Mouse (Mus musculus) intestine, postnatal 0 days (tissue): ENCODE measurements around the gene Hist1h2ae. TPM values are rescaled to one million over a fixed set of nuclear protein-coding genes. Genes with fewer than 3 reads are reported as not detected.

Experiments
- ATAC-seq: fragments of 200-750 bp; cut with Nextera tagmentation; 2 replicates; pipeline ENCODE4 v1.8.0; 2017; ENCODE audit warnings: mild to moderate bottlenecking, moderate TSS enrichment, moderate library complexity
- H3K27ac ChIP-seq: fragments of 300-500 bp; sonication (generic); 2 replicates; pipeline ENCODE4 v1.5.1; 2014; ENCODE audit warnings: mild to moderate bottlenecking, low read depth, low read length, moderate library complexity
- H3K27me3 ChIP-seq: fragments of 300-500 bp; sonication (generic); replicated peaks from 2 replicates; pipeline ENCODE4 v1.6.1; 2014; ENCODE audit warnings: low read length, mixed read lengths; ENCODE audit not compliant: control insufficient read depth, insufficient read depth
- H3K36me3 ChIP-seq: fragments of 300-500 bp; sonication (generic); 2 replicates; pipeline ENCODE4 v1.6.1; 2014; ENCODE audit warnings: mild to moderate bottlenecking, moderate library complexity; ENCODE audit not compliant: control insufficient read depth, insufficient read depth
- H3K4me1 ChIP-seq: fragments of 300-500 bp; sonication (generic); replicated peaks from 2 replicates; pipeline ENCODE4 v1.6.1; 2014; ENCODE audit warnings: antibody characterized with exemption, low read length, mixed read lengths; ENCODE audit not compliant: control insufficient read depth, insufficient read depth
- H3K4me2 ChIP-seq: fragments of 300-500 bp; sonication (generic); replicated peaks from 2 replicates; pipeline ENCODE4 v1.6.1; 2014; ENCODE audit warnings: low read depth, mild to moderate bottlenecking, moderate library complexity
- H3K4me3 ChIP-seq: fragments of 300-500 bp; sonication (generic); 2 replicates; pipeline ENCODE4 v1.5.1; 2014; ENCODE audit warnings: low read depth, low read length
- H3K9ac ChIP-seq: fragments of 300-500 bp; sonication (generic); 2 replicates; pipeline ENCODE4 v1.6.1; 2014; ENCODE audit warnings: mild to moderate bottlenecking, low read depth, low read length
- H3K9me3 ChIP-seq: fragments of 300-500 bp; sonication (generic); 2 replicates; pipeline ENCODE4 v1.6.1; 2016; ENCODE audit warnings: mixed run types; ENCODE audit not compliant: control insufficient read depth
- CTCF ChIP-seq: sonication (generic); IDR thresholded peaks from 2 replicates; pipeline ENCODE4 v1.5.1; 2016; ENCODE audit warnings: low read depth, mild to moderate bottlenecking, control low read depth, antibody characterized with exemption, moderate library complexity
- WGBS: fragments of 180-500 bp; shearing (Covaris S2); extraction: QIAGEN DNeasy Blood & Tissue Kit; methylation state at CpG from one replicate; pipeline ENCODE4 v1.1.7; 2014; 5-methylcytosine and 5-hydroxymethylcytosine counted together
- polyA plus RNA-seq: library from polyadenylated mRNA; unstranded; fragments of >200 nt; fragmentation: Nextera tagmentation; extraction: Ambion mirVana; gene quantifications from 2 replicates; pipeline ENCODE4 v1.2.1, GENCODE M21; 2015

The Hist1h2ae gene
- polyA plus RNA-seq, 1 experiment from 2014 or later: 24.0 TPM

GRCm38 (mm10) chr13:23585029-23585441 lies 14.0 kb upstream of the Hist1h2ae start:
- Histone ChIP-seq H3K27me3 (no peaks in the 10 kb centered on the region), H3K4me2 (peak overlapping the region; percentile 85), H3K9me3 (no peaks in the 10 kb centered on the region), H3K9ac (peak overlapping the region; percentile 61), H3K27ac (peak overlapping the region; percentile 95), H3K4me1 (no peaks in the 10 kb centered on the region), H3K4me3 (peak overlapping the region; percentile 54), H3K36me3 (no peaks in the 10 kb centered on the region)
- peak; percentile 14; the same call in 1 of the 2 replicates for ATAC-seq
- WGBS: under 1% methylated on average over 21 of the region's 21 CpGs
- TF ChIP-seq CTCF: no peak

DNA sequence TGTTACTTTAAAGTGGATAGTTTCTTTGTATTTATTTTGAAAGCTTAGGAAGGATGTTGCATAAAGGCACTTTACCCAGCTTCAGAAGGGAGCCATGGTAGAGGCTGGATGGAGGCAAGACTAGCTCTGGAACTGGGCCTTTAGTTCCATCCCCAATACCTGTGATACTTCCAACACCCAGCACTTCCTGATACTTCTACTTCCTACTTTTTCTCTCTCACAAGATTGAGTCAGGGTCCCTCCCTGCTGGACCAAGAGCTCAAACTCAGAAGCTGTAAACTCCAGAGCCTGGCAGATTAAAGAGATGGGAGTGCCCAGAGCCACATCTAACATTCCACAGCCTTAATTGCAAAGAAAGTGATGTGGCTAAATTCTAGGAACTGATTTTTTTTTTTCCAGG lies 13.3 kb upstream of the Hist1h2ae start:
- H3K9ac ChIP-seq: peak overlapping the region; percentile 61
- H3K4me2 ChIP-seq: peak overlapping the region; percentile 85
- H3K9me3 ChIP-seq: no peaks in the 10 kb centered on the region
- peak overlapping the region; percentile 54; the same call in 1 of the 2 replicates for H3K4me3 ChIP-seq
- no peaks in the 10 kb centered on the region for H3K27me3 ChIP-seq
- no peak for TF ChIP-seq CTCF
- peak overlapping the region; percentile 95; the same call in 1 of the 2 replicates for H3K27ac ChIP-seq
- no peaks in the 10 kb centered on the region for H3K4me1 ChIP-seq
- H3K36me3 ChIP-seq: no peaks in the 10 kb centered on the region
- ATAC-seq: no peak

DNA sequence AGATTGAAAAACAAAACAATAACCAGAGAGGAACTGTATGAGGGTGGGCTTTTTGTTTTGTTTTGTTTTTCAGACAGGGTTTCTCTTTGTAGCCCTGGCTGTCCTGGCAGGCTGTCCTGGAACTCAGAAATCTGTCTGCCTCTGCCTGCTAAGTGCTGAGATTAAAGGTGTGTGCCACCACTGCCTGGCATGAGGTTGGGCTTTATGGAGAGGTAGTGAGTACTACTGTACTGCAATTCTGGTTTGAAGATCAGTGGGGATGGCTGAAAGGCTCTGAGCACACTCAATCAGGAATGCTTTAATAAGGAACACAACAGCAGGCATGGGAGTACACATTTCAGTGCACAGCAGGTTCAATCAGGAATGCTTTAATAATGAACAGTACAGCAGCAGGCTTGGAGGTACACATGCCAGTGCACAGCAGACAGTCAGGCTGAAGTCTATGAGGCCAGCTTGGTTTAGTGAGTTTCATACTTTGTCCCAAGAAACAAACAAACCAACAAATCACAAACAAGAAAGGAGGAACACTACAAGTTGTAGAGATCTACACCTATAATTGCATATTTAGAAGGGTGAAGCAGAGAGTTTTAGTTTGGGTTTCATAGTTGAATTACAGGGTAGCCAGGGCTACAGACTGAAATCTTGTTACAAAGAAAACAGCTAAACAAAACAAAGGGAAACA lies 12.5 kb upstream of the Hist1h2ae start:
- no peaks in the 10 kb centered on the region for H3K4me1 ChIP-seq
- H3K4me3 ChIP-seq: no peak overlapping the region
- TF ChIP-seq CTCF: no peak
- no peak overlapping the region for H3K9ac ChIP-seq
- no peaks in the 10 kb centered on the region for H3K27me3 ChIP-seq
- no peaks in the 10 kb centered on the region for H3K36me3 ChIP-seq
- no peak for ATAC-seq
- H3K9me3 ChIP-seq: no peaks in the 10 kb centered on the region
- peak overlapping the region; percentile 85; the same call in 1 of the 2 replicates for H3K4me2 ChIP-seq
- no peak overlapping the region for H3K27ac ChIP-seq

GRCm38 (mm10) chr13:23582219-23583056 lies 11.4 kb upstream of the Hist1h2ae start:
- 15% methylated on average over 6 of the region's 6 CpGs for WGBS
- ATAC-seq: no peak
- TF ChIP-seq CTCF: no peak

DNA sequence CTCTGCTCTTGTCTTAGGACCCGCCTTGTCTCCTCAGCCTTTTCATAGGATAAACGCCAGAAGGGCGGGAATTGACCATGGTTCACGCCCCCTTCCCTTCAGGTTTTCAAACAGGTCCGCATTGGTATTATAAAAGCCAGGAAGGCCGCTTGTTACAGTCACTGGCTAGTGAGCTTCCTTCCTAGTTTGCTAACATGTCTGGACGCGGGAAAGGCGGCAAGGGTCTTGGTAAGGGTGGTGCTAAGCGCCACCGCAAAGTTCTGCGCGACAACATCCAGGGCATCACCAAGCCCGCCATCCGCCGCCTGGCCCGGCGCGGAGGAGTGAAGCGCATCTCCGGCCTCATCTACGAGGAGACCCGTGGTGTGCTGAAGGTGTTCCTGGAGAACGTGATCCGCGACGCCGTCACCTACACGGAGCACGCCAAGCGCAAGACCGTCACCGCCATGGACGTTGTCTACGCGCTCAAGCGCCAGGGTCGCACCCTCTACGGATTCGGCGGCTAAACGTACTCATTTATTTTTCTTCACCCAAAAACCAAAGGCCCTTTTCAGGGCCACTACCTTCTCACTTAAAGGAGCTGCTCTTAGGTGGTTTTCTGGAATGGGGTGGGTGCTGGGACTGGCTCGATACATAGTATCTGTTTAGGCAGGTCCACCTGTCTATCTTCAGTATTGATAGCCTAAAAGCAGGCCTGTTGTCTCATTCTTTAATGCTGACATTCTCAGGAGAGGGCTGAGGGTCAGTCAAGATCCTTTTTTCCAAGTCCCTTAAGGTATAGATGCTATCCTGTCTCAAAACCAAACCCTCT lies 10.6 kb upstream of the Hist1h2ae start, which contains the start of gene Hist1h4d:
Gene Hist1h4d, plus strand, starts transcription at position 191 of the 811 bp plus-strand sequence.
- no peaks in the 10 kb centered on the region for H3K27me3 ChIP-seq
- WGBS: under 1% methylated on average over 43 of the region's 43 CpGs

More at GRCm38 (mm10) chr13:23582219-23583056, 11.4 kb upstream of the Hist1h2ae start:
- Histone ChIP-seq H3K4me2 (peak overlapping the region; percentile 73), H3K27me3 (no peaks in the 10 kb centered on the region), H3K4me1 (no peaks in the 10 kb centered on the region; the same call in 1 of the 2 replicates), H3K36me3 (no peaks in the 10 kb centered on the region), H3K9ac (peak overlapping the region; percentile 65), H3K27ac (no peak overlapping the region), H3K4me3 (peak overlapping the region; percentile 47), H3K9me3 (no peaks in the 10 kb centered on the region)

More for the DNA sequence above, 10.6 kb upstream of the Hist1h2ae start, which contains the start of gene Hist1h4d:
- H3K9me3 ChIP-seq: no peaks in the 10 kb centered on the region
- ATAC-seq: peak; percentile 84
- no peaks in the 10 kb centered on the region for H3K36me3 ChIP-seq
- peak within 1 kb of the TSS; percentile 68 for H3K27ac ChIP-seq
- no peak for TF ChIP-seq CTCF
- H3K4me2 ChIP-seq: peak within 1 kb of the TSS; percentile 73
- H3K9ac ChIP-seq: peak within 1 kb of the TSS; percentile 65
- H3K4me3 ChIP-seq: peak within 1 kb of the TSS; percentile 47
- H3K4me1 ChIP-seq: no peaks in the 10 kb centered on the region; the same call in 1 of the 2 replicates
